In genomic region chr11:104393196-104393595, GRCm38 (mm10) we compare ENCODE assay signal across 14 mouse cellular contexts.
DNase-seq lines count a peak whose midpoint lies in the region; ATAC-seq and TF ChIP-seq lines count a peak whose summit lies in the region.
"Had no signal": no experiment of that assay in that cellular context is flagged by ENCODE, and none has a peak within 500 bp of the region (broad histone marks: within the 10 kb centered on the region; RNA-seq: fewer than 3 reads in every experiment).

No protein-coding gene starts in this region.

- TF ChIP-seq CTCF in kidney, adult 2 months (conservative IDR thresholded peaks at IDR 0.05; ENCODE audit: insufficient read depth, insufficient read length, low read depth, low read length), result no peak
- TF ChIP-seq CTCF in stomach, postnatal 0 days (IDR thresholded peaks at IDR 0.05; ENCODE audit: low read depth), result no peak

- no peak for TF ChIP-seq EP300 in stomach, postnatal 0 days (optimal IDR thresholded peaks at IDR 0.05)

- H3K4me1 ChIP-seq in kidney, adult 2 months (ENCODE audit: control insufficient read depth, insufficient read depth, low read length), result peaks cover 6% of the 10 kb centered on the region; the same call in 1 of the 2 replicates
- H3K4me1 ChIP-seq in kidney, embryonic 14.5 days (ENCODE audit: control insufficient read depth, insufficient read depth, low read length), result no peaks in the 10 kb centered on the region
- H3K4me1 ChIP-seq in stomach, postnatal 0 days (replicated peaks; ENCODE audit: control insufficient read depth, insufficient read depth), result no peaks in the 10 kb centered on the region
- H3K4me1 ChIP-seq: embryonic facial prominence, embryonic 12.5 days had no signal

- peak; percentile 22 for DNase-seq in cerebellum, adult 9-11 months
- no peak for DNase-seq in cerebellum, postnatal 4 days (ENCODE audit: low spot score in 2 of 2)
- DNase-seq in kidney, adult 2 months, result peak; percentile 27
- peak; percentile 8 for DNase-seq in retina, postnatal 1 day
- DNase-seq in retina, embryonic 14.5 days (ENCODE audit: low spot score), result no peak
- DNase-seq in stomach, postnatal 0 days (ENCODE audit: low spot score), result peak; percentile 19
- no peak for DNase-seq in c-Kit-positive CD71-positive TER-119-positive erythroid progenitor cells, embryonic 14.5 days (ENCODE audit: low spot score)
- DNase-seq: forebrain, postnatal 0 days had no signal

- no peak overlapping the region for H3K27ac ChIP-seq in kidney, adult 2 months (ENCODE audit: insufficient read depth, low read depth, low read length)
- no peak overlapping the region for H3K27ac ChIP-seq in kidney, embryonic 14.5 days (ENCODE audit: low read depth, low read length)
- no peak overlapping the region for H3K27ac ChIP-seq in stomach, postnatal 0 days (replicated peaks)
- H3K27ac ChIP-seq: embryonic facial prominence, embryonic 12.5 days; left cerebral cortex, adult 2 months; lung, embryonic 15.5 days had no signal

- H3K4me3 ChIP-seq in kidney, adult 2 months (ENCODE audit: insufficient read depth, low read depth, low read length), result no peak overlapping the region
- no peak overlapping the region for H3K4me3 ChIP-seq in kidney, embryonic 14.5 days (ENCODE audit: low read length)
- no peak overlapping the region for H3K4me3 ChIP-seq in stomach, postnatal 0 days (ENCODE audit: low read depth, low read length)
- H3K4me3 ChIP-seq: embryonic facial prominence, embryonic 12.5 days; left cerebral cortex, adult 2 months; lung, embryonic 15.5 days had no signal

- H3K27me3 ChIP-seq in kidney, adult 2 months (replicated peaks; ENCODE audit: control insufficient read depth, insufficient read depth, low read length), result no peaks in the 10 kb centered on the region
- H3K27me3 ChIP-seq in kidney, embryonic 14.5 days (ENCODE audit: control insufficient read depth, insufficient read depth, low read length), result no peaks in the 10 kb centered on the region
- H3K27me3 ChIP-seq in stomach, postnatal 0 days (ENCODE audit: control insufficient read depth, insufficient read depth, low read length), result no peaks in the 10 kb centered on the region
- H3K27me3 ChIP-seq: embryonic facial prominence, embryonic 12.5 days; lung, embryonic 15.5 days; Patski had no signal

- ATAC-seq in kidney, embryonic 14.5 days (ENCODE audit: low FRiP score, low TSS enrichment), result no peak
- ATAC-seq in stomach, postnatal 0 days (ENCODE audit: low FRiP score, low TSS enrichment), result no peak
- ATAC-seq: forebrain, postnatal 0 days; intestine, postnatal 0 days; Patski had no signal

- H3K9me3 ChIP-seq in kidney, embryonic 14.5 days (ENCODE audit: control insufficient read depth, low read length), result no peaks in the 10 kb centered on the region
- no peaks in the 10 kb centered on the region for H3K9me3 ChIP-seq in stomach, postnatal 0 days (ENCODE audit: control insufficient read depth, low read length)
- H3K9me3 ChIP-seq: embryonic facial prominence, embryonic 12.5 days; lung, embryonic 15.5 days had no signal

- WGBS in kidney, adult 2 months, result 64% methylated on average over 6 of the region's 6 CpGs
- WGBS in kidney, embryonic 14.5 days, result 85% methylated on average over 6 of the region's 6 CpGs
- 62% methylated on average over 6 of the region's 6 CpGs for WGBS in stomach, postnatal 0 days

- TF ChIP-seq POLR2A in kidney, adult 2 months (IDR thresholded peaks at IDR 0.05; ENCODE audit: low read depth, low read length), result no peak

- H3K36me3 ChIP-seq in kidney, adult 2 months (ENCODE audit: control insufficient read depth, insufficient read depth, low read length), result no peaks in the 10 kb centered on the region; the same call in 1 of the 2 replicates
- peaks cover under 1% of the 10 kb centered on the region; the same call in 1 of the 2 replicates for H3K36me3 ChIP-seq in kidney, embryonic 14.5 days (ENCODE audit: control insufficient read depth, insufficient read depth, low read length)
- H3K36me3 ChIP-seq in stomach, postnatal 0 days (ENCODE audit: control insufficient read depth, insufficient read depth, low read length), result no peaks in the 10 kb centered on the region
- H3K36me3 ChIP-seq: embryonic facial prominence, embryonic 12.5 days; lung, embryonic 15.5 days had no signal

- no peak overlapping the region for H3K4me2 ChIP-seq in kidney, embryonic 14.5 days (replicated peaks; ENCODE audit: low read depth, low read length)
- H3K4me2 ChIP-seq in stomach, postnatal 0 days (replicated peaks; ENCODE audit: low read depth), result no peak overlapping the region
- H3K4me2 ChIP-seq: embryonic facial prominence, embryonic 12.5 days; lung, embryonic 15.5 days had no signal

- no peak overlapping the region for H3K9ac ChIP-seq in kidney, embryonic 14.5 days (ENCODE audit: low read depth, low read length)
- H3K9ac ChIP-seq in stomach, postnatal 0 days (ENCODE audit: low read length), result no peak overlapping the region
- H3K9ac ChIP-seq: embryonic facial prominence, embryonic 12.5 days; forebrain, postnatal 0 days; lung, embryonic 15.5 days had no signal

Comparison
In these comparisons a context has a peak if more than half of its experiments do, and no peak if none do; other contexts are left out.
1. DNase-seq: peak in cerebellum, adult 9-11 months (single experiment), kidney, adult 2 months (single experiment), retina, postnatal 1 day (single experiment) and stomach, postnatal 0 days (single experiment); none in cerebellum, postnatal 4 days (0 of 2), retina, embryonic 14.5 days (single experiment) and c-Kit-positive CD71-positive TER-119-positive erythroid progenitor cells, embryonic 14.5 days (single experiment).